8 mouse cellular contexts compared by ENCODE assay signal in genomic region chr14:20478385-20478784, GRCm38 (mm10). TPM values are rescaled to one million over a fixed set of nuclear protein-coding genes. Genes with fewer than 3 reads are reported as not detected.
DNase-seq lines count a peak whose midpoint lies in the region; ATAC-seq lines count a peak whose summit lies in the region.

No protein-coding gene starts in this region.

- no peak for ATAC-seq in heart, embryonic 14.5 days (ENCODE audit: insufficient number of reproducible peaks, insufficient read depth, low FRiP score, low read depth)
- no peak for ATAC-seq in embryonic facial prominence, embryonic 12.5 days (ENCODE audit: insufficient number of reproducible peaks, insufficient read depth, low FRiP score, low TSS enrichment)
- peak; percentile 38; the same call in 1 of the 2 replicates for ATAC-seq in liver, embryonic 13.5 days (ENCODE audit: low read depth)
- no peak for ATAC-seq in cerebellum, adult (ENCODE audit: insufficient number of reproducible peaks, low FRiP score, low TSS enrichment)

- DNase-seq in heart, postnatal 14 days: no peak
- peak; percentile 21 for DNase-seq in 3134 (ENCODE audit: extremely low read depth, insufficient read length, low spot score)
- no peak for DNase-seq in liver, embryonic 13.5 days
- DNase-seq in layer of hippocampus, adult 11-12 months (ENCODE audit: low spot score): no peak
- DNase-seq in gastrocnemius, postnatal 25 days: no peak

- peaks cover 9% of the 10 kb centered on the region for H3K36me3 ChIP-seq in heart, embryonic 14.5 days (ENCODE audit: control insufficient read depth, insufficient read depth, low read length)
- no peaks in the 10 kb centered on the region; the same call in 1 of the 2 replicates for H3K36me3 ChIP-seq in embryonic facial prominence, embryonic 12.5 days
- peaks cover 12% of the 10 kb centered on the region for H3K36me3 ChIP-seq in liver, embryonic 13.5 days

- H3K4me3 ChIP-seq in heart, embryonic 14.5 days (ENCODE audit: control insufficient read depth in 1 of 2, insufficient read depth in 1 of 2, low read depth in 1 of 2, low read length in 2 of 2): peak overlapping the region; percentile 16 to 74; a peak in 3 of 4 replicates
- H3K4me3 ChIP-seq in embryonic facial prominence, embryonic 12.5 days: peak overlapping the region; percentile 69
- H3K4me3 ChIP-seq in liver, embryonic 13.5 days (replicated peaks): peak overlapping the region; percentile 73

- 54% methylated on average over 3 of the region's 3 CpGs for WGBS in heart, embryonic 14.5 days
- 43% methylated on average over 3 of the region's 3 CpGs for WGBS in embryonic facial prominence, embryonic 12.5 days
- WGBS in liver, embryonic 13.5 days (ENCODE audit: insufficient replicate concordance): 14% methylated on average over 3 of the region's 3 CpGs

- H3K4me2 ChIP-seq in heart, embryonic 14.5 days (ENCODE audit: low read length): peak overlapping the region; percentile 89
- H3K4me2 ChIP-seq in embryonic facial prominence, embryonic 12.5 days (replicated peaks): peak overlapping the region; percentile 65
- H3K4me2 ChIP-seq in liver, embryonic 13.5 days: peak overlapping the region; percentile 80

- peaks cover 2 to 15% of the 10 kb centered on the region in 2 experiments; a peak in 3 of 4 replicates for H3K4me1 ChIP-seq in heart, embryonic 14.5 days (ENCODE audit: control insufficient read depth in 2 of 2, insufficient read depth in 2 of 2, low read length in 2 of 2)
- H3K4me1 ChIP-seq in embryonic facial prominence, embryonic 12.5 days: peaks cover 21% of the 10 kb centered on the region
- peaks cover 44% of the 10 kb centered on the region for H3K4me1 ChIP-seq in liver, embryonic 13.5 days (replicated peaks)

- H3K27me3 ChIP-seq in heart, embryonic 14.5 days (ENCODE audit: control insufficient read depth, insufficient read depth, low read length): no peaks in the 10 kb centered on the region
- no peaks in the 10 kb centered on the region for H3K27me3 ChIP-seq in embryonic facial prominence, embryonic 12.5 days
- no peaks in the 10 kb centered on the region for H3K27me3 ChIP-seq in liver, embryonic 13.5 days

- peak overlapping the region; percentile 27 to 78; a peak in 3 of 4 replicates for H3K27ac ChIP-seq in heart, embryonic 14.5 days (replicated peaks in 1 of 2; ENCODE audit: control insufficient read depth in 1 of 2, insufficient read depth in 1 of 2, low read depth in 2 of 2, low read length in 2 of 2)
- H3K27ac ChIP-seq in embryonic facial prominence, embryonic 12.5 days: 0 out of 2 replicates have a peak overlapping the region, but pooled peaks have one; percentile 23
- H3K27ac ChIP-seq in liver, embryonic 13.5 days: peak overlapping the region; percentile 96

- intact Hi-C loops in heart, postnatal 14 days (cut with DNase I): no loop called here

- H3K9me3 ChIP-seq in heart, embryonic 14.5 days (ENCODE audit: control insufficient read depth, low read length): no peaks in the 10 kb centered on the region
- no peaks in the 10 kb centered on the region for H3K9me3 ChIP-seq in embryonic facial prominence, embryonic 12.5 days
- no peaks in the 10 kb centered on the region for H3K9me3 ChIP-seq in liver, embryonic 13.5 days (replicated peaks)

- peak overlapping the region; percentile 88 for H3K9ac ChIP-seq in heart, embryonic 14.5 days (ENCODE audit: low read length)
- no peak overlapping the region for H3K9ac ChIP-seq in embryonic facial prominence, embryonic 12.5 days
- peak overlapping the region; percentile 81 for H3K9ac ChIP-seq in liver, embryonic 13.5 days

RNA-seq across cellular contexts. Expression of gene Anxa7, which starts 1.5 kb away (rescaled TPM):
- polyA plus RNA-seq in heart, embryonic 14.5 days (2014; fragmentation: Nextera tagmentation; extraction: Ambion mirVana): 48.1 and 48.6 TPM in 2 replicates
- 10 to 100 TPM; 50.0 to 61.0 TPM for total RNA-seq in heart, postnatal 14 days (2021)
- 30.8 and 34.0 TPM in 2 replicates for polyA plus RNA-seq in embryonic facial prominence, embryonic 12.5 days (2016; fragmentation: Nextera tagmentation; extraction: Ambion mirVana)
- 47.0 and 50.3 TPM in 2 replicates for polyA plus RNA-seq in liver, embryonic 13.5 days (2015; fragmentation: Nextera tagmentation; extraction: Ambion mirVana)
- total RNA-seq in gastrocnemius, postnatal 25 days (2021): 10 to 100 TPM; 22.0 to 27.4 TPM

RNA-seq across cellular contexts. Expression of gene Mss51, which starts 18.3 kb away (rescaled TPM):
- polyA plus RNA-seq in heart, embryonic 14.5 days (2014; fragmentation: Nextera tagmentation; extraction: Ambion mirVana): 0.67 and 0.88 TPM in 2 replicates
- 1 to 10 TPM in 1 of 2 experiments, under 1 TPM in 1; 0.88 to 1.1 TPM for total RNA-seq in heart, postnatal 14 days (2021)
- polyA plus RNA-seq in embryonic facial prominence, embryonic 12.5 days (2016; fragmentation: Nextera tagmentation; extraction: Ambion mirVana): 1.4 and 1.6 TPM in 2 replicates
- 0.29 and 0.39 TPM in 2 replicates for polyA plus RNA-seq in liver, embryonic 13.5 days (2015; fragmentation: Nextera tagmentation; extraction: Ambion mirVana)
- total RNA-seq in gastrocnemius, postnatal 25 days (2021): 10 to 100 TPM in 1 of 2 experiments, 1 to 10 TPM in 1; 3.2 to 27.2 TPM

RNA-seq across cellular contexts. Expression of gene Cfap70, which starts 26.4 kb away (rescaled TPM):
- 0.18 and 0.63 TPM in 2 replicates for polyA plus RNA-seq in heart, embryonic 14.5 days (2014; fragmentation: Nextera tagmentation; extraction: Ambion mirVana)
- total RNA-seq in heart, postnatal 14 days (2021): under 1 TPM; 0.12 to 0.27 TPM
- polyA plus RNA-seq in embryonic facial prominence, embryonic 12.5 days (2016; fragmentation: Nextera tagmentation; extraction: Ambion mirVana): 0.18 and 0.67 TPM in 2 replicates
- not detected in 2 replicates for polyA plus RNA-seq in liver, embryonic 13.5 days (2015; fragmentation: Nextera tagmentation; extraction: Ambion mirVana)
- under 1 TPM; 0.24 to 0.28 TPM for total RNA-seq in gastrocnemius, postnatal 25 days (2021)

Comparison
In these comparisons a context has a peak if more than half of its experiments do, and no peak if none do; other contexts are left out.
1. H3K27ac ChIP-seq: peak in every context shown above with its lines; median percentile 96 in liver, embryonic 13.5 days; 52 in heart, embryonic 14.5 days; 23 in embryonic facial prominence, embryonic 12.5 days.